Mouse (Mus musculus) myocyte (in vitro differentiated cells): Measurements from ENCODE around the gene Sppl2a.

Source experiments
- CEBPB ChIP-seq: IDR thresholded peaks from 2 replicates; pipeline ENCODE4 v1.6.1; 2011; ENCODE audit warnings: mild to moderate bottlenecking, moderate library complexity; ENCODE audit not compliant: poor library complexity, insufficient read depth, severe bottlenecking
- E2F4 ChIP-seq: IDR thresholded peaks from one replicate; pipeline ENCODE4 v1.6.1; 2011; ENCODE audit warnings: mild to moderate bottlenecking, control low read depth, moderate library complexity; ENCODE audit not compliant: insufficient read depth
- MAX ChIP-seq: IDR thresholded peaks from one replicate; pipeline ENCODE4 v1.6.1; 2011; ENCODE audit warnings: low read depth, mild to moderate bottlenecking, control low read depth
- MYOD1 ChIP-seq, 3 experiments: IDR thresholded peaks; one replicate each; pipeline ENCODE4 v1.6.1; 2011; ENCODE audit warnings: control low read depth in 2 of 3, low read depth in 2 of 3, mild to moderate bottlenecking in 2 of 3, moderate library complexity in 1 of 3; ENCODE audit not compliant: insufficient read length in 2 of 3, control insufficient read depth in 1 of 3
- MYOG ChIP-seq, 3 experiments: IDR thresholded peaks; one replicate each; pipeline ENCODE4 v1.6.1; 2011; ENCODE audit warnings: control low read depth in 2 of 3, low read depth in 2 of 3, mild to moderate bottlenecking in 2 of 3; ENCODE audit not compliant: insufficient read length in 2 of 3, control insufficient read depth in 1 of 3, insufficient read depth in 1 of 3
- POLR2A ChIP-seq: IDR thresholded peaks from one replicate; pipeline ENCODE4 v1.6.1; 2011; ENCODE audit warnings: low read depth, mild to moderate bottlenecking, control low read depth, moderate library complexity; ENCODE audit not compliant: insufficient read length
- POLR2AphosphoS2 ChIP-seq: IDR thresholded peaks from one replicate; pipeline ENCODE4 v1.6.1; 2011; ENCODE audit warnings: low read depth, control low read depth; ENCODE audit not compliant: insufficient read length
- REST ChIP-seq: IDR thresholded peaks from one replicate; pipeline ENCODE4 v1.6.1; 2011; ENCODE audit warnings: mild to moderate bottlenecking, control low read depth, moderate library complexity; ENCODE audit not compliant: insufficient read depth, insufficient read length
- SRF ChIP-seq: IDR thresholded peaks from one replicate; pipeline ENCODE4 v1.6.1; 2011; ENCODE audit warnings: low read depth; ENCODE audit not compliant: control insufficient read depth, insufficient read length
- TCF12 ChIP-seq: IDR thresholded peaks from one replicate; pipeline ENCODE4 v1.6.1; 2011; ENCODE audit warnings: mild to moderate bottlenecking, control low read depth; ENCODE audit not compliant: poor library complexity, insufficient read depth, severe bottlenecking
- TCF3 ChIP-seq: IDR thresholded peaks from one replicate; pipeline ENCODE4 v1.6.1; 2011; ENCODE audit warnings: low read depth, control low read depth; ENCODE audit not compliant: insufficient read length
- USF1 ChIP-seq: IDR thresholded peaks from one replicate; pipeline ENCODE4 v1.6.1; 2011; ENCODE audit warnings: low read depth, mild to moderate bottlenecking, control low read depth, moderate library complexity

- TF ChIP-seq POLR2A, result no peak
- TF ChIP-seq USF1, result no peak
- TF ChIP-seq MYOG (IDR thresholded peaks at IDR 0.05; ENCODE audit: control insufficient read depth in 1 of 3, insufficient read depth in 1 of 3, insufficient read length in 2 of 3, low read depth in 2 of 3), result no peak
- TF ChIP-seq POLR2AphosphoS2, result no peak
- no peak for TF ChIP-seq TCF12
- TF ChIP-seq MAX, result no peak
- no peak for TF ChIP-seq MYOD1 (IDR thresholded peaks at IDR 0.05; ENCODE audit: control insufficient read depth in 1 of 3, insufficient read length in 2 of 3, low read depth in 2 of 3)
- TF ChIP-seq REST, result no peak
- TF ChIP-seq SRF, result no peak
- TF ChIP-seq CEBPB, result no peak
- no peak for TF ChIP-seq E2F4
- no peak for TF ChIP-seq TCF3
These were observed 14.6 kb upstream of the Sppl2a start for GRCm38 (mm10) chr2:126947646-126948045.
